Mouse (Mus musculus): ENCODE results near the gene Esrrg.

Gene Esrrg

DNA sequence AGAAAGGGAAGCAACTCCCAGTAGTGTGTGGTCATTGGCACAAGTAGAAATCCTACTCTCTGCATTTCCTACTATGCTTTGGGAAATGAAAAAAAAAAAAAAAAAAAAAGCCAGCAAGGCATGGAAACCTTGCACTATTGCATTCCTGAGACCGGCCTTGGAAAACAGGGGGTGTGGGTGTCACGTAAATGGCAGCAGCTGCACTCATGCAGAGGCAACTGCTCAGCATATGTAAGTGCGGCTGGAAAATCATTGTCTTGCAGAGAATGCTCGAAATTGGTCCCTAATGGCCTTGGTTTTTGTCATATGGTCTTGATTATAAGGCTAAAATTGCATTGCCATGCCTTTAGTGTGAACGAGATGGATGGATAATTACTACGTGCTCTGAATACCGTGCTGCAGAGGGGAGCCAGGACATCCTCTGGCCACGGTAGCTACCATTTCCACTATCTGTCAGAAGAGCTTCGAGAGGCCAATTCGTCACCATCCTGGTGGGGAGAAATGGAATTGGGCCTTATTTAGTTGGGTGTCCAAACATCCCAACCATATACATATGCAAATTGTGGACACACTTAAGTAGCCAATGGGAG is 171.1 kb downstream of the Esrrg start:
- no peak for DNase-seq (ENCODE audit: low spot score)

- no peak for DNase-seq (ENCODE audit: low spot score)
Measured at GRCm38 (mm10) chr1:187785226-187785625, 176.6 kb downstream of the Esrrg start.

GRCm38 (mm10) chr1:187787055-187788016 is 178.7 kb downstream of the Esrrg start:
- no peak for DNase-seq (ENCODE audit: low spot score)

DNA sequence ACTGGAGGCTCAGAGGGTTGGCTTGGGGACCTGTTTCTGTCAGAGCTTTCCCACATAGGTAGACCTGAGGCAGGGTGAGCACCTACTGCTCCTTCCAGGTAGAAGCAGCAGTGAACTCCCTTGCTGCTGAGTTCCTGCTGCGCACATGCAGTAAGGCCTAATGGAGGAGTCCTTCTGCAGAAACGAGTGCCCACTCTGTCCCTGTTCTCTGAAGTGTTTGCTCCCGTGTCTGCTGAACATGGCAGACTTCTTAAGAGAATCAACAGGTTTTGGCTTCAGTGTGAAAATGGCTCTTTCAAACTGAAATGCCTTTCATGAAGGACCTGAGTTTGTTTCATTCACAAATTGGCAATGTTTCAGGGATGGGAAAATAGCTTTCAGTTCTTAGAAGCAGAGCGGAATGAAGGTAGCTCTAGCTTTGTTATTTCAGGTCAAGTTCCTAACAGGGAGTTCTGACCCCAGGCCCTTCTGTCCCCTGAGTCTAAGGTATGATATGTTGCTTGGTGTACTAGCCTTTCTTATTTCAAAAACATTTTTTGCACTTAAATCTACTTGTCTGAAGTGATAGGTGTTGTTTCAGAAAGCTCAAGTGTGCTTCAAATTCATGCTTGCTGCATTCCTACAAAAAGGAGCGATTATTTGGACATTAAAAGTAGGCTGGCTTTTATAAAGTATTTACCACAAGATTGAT is 185.8 kb downstream of the Esrrg start:
- no peak for DNase-seq (ENCODE audit: low spot score)

DNA sequence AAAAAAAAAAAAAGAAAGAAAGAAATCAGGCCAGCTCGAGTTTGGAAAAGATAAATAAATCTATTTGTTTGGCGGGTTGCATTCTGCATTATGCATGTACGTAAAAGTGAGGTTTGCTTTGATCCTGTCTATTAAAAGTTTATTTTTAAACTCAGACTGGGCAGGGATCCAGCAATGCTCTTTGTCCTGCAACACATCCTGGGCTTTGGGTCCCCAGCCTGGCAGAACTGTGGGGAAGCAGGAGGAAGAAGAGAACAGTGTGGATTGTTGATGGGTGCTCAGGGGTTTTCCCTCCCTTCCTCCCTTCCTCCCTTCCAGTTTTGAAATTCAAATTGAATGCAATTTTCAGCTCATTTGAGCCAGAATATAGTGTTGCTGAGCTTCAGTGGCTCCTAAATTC is 187.0 kb downstream of the Esrrg start:
- no peak for DNase-seq (ENCODE audit: low spot score)

- no peak for DNase-seq (ENCODE audit: low spot score)
Measured at GRCm38 (mm10) chr1:187799300-187799699, 190.7 kb downstream of the Esrrg start.

DNA sequence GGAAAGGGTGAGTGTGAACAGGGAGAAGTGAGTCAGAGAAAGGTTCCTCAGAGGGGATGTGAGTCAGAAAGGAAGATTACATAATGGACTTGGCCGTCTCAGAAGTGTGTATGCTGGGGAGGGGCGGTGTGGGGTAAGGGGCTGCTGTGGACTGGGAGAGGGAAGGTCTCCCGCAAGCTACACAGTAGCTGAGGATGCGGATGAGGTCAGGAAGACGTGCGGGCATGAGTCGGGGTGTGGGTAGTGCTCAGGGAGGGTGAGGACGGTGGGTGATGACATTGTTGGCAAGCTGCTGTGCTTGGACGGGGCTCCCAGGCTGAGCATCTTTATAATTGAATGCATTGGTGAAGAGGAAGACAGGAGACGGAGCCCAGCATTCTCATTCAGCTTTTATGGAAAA is 192.2 kb downstream of the Esrrg start:
- DNase-seq (ENCODE audit: low spot score) = peak; percentile 6

- no peak for DNase-seq (ENCODE audit: low spot score)
Measured at GRCm38 (mm10) chr1:187803566-187803965, 195.0 kb downstream of the Esrrg start.

- no peak for DNase-seq (ENCODE audit: low spot score)
Measured at GRCm38 (mm10) chr1:187803997-187804396, 195.4 kb downstream of the Esrrg start.

- DNase-seq (ENCODE audit: low spot score) = no peak
Measured at GRCm38 (mm10) chr1:187805001-187805400, 196.4 kb downstream of the Esrrg start.

DNA sequence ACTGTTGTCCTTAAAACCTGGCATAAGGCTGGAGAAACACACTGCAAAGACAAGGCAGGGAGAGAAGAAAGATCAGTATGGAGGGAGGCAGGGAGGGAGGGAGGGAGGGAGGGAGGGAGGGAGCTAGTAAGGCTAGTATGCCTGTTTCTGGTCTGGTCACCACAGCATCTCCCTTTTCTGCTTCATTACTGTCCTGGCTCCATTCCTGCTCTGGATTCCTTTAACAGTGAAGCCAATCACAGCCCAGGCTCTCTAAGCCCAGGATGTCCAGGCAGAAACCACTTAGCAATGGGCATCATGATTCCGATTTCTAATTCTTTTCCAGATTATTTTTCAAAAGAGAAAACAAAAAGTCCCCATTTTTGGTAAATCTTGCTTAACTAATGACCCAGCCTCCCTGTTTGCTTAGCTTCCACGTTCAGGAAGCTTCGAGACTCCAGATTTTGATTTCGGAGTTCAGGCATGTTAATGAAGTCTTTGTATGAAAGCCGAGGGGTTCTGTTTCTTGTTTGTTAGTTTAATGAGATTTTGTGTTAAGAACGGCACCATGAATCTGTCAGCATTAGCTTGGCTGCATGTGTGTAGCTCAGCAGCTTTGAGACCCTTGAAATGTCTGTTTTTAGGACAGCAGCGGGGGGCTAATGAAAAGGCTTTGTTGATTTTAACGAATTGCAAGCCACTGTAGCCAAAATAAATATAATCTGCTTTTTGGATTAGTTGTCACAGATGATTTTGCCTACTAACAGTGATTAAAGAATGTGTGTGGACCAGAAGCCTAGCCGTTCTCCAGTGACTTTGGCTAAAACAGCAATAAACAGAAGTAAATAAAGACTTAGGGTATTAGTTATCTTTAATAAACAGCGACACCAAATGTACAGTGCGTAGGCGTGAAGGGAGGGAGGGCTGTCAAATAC is 199.1 kb downstream of the Esrrg start:
- no peak for DNase-seq (ENCODE audit: low spot score)

DNA sequence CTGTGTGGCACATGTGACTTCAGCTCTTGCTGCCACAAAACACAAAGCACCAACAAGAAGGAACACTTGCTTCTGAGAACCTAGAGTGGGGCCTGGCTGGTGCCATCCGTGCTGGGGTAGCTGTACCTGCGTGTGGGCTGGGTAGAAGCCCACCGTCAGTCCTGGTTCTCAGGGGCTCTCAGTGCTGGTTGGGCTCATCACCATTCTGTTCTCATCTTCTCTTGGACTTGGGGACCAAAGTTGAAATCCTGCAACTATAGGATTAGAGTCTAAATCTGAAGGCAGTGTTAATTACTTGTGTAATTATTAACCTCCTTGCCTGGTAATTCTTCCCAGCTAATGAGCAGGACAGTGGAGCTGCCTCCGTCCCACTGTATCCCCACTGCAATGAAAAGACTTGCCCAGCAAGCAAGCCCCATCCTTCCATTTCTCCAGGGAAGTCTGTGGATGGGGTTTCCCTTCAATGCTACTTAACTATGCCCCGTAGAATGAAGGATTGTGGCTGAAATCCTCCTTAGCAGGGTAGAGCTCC is 199.9 kb downstream of the Esrrg start:
- no peak for DNase-seq (ENCODE audit: low spot score)

DNA sequence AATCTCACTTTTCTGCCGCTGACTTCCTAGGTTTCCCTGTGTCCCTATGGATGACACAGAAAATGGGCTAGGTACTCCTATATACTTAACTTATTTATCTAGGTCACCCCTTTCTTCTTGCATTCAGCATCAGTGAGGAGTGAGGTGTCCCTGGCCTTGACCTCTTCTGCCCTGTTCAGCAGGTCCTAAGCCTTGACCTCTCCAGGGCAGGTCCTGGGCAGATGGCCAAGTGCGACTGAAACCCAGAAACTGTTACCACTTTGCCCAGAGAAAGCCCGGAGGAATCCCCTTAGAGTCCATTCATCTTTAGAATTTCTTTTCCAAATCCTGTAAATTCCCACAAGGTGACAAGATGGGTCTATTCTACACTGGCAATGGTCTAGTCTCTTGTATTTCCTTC is 201.0 kb downstream of the Esrrg start:
- DNase-seq (ENCODE audit: low spot score) = no peak

- no peak for DNase-seq (ENCODE audit: low spot score)
Measured at GRCm38 (mm10) chr1:187819406-187819805, 210.8 kb downstream of the Esrrg start.

GRCm38 (mm10) chr1:187821368-187821811 is 212.8 kb downstream of the Esrrg start:
- DNase-seq (ENCODE audit: low spot score) = no peak

DNA sequence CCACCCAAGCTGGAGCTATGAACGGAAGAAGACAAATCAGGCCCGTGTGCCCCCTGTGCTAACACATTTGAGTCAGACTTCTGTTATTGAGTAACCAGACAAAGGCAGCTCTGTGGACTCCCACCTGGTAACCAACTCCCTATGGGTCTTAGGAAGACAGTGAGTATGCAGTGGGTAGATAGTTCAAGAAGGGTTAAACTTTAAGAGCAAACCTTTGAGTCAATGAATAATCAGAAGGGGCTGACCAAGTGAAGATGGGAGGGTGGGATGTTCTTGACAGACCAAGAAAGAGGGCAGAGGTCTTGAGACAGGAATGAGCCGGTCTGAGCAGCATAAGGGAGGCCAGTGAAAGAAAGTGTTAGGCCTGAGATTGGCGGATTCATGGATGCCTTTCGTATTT is 214.8 kb downstream of the Esrrg start:
- DNase-seq (ENCODE audit: low spot score) = no peak

DNA sequence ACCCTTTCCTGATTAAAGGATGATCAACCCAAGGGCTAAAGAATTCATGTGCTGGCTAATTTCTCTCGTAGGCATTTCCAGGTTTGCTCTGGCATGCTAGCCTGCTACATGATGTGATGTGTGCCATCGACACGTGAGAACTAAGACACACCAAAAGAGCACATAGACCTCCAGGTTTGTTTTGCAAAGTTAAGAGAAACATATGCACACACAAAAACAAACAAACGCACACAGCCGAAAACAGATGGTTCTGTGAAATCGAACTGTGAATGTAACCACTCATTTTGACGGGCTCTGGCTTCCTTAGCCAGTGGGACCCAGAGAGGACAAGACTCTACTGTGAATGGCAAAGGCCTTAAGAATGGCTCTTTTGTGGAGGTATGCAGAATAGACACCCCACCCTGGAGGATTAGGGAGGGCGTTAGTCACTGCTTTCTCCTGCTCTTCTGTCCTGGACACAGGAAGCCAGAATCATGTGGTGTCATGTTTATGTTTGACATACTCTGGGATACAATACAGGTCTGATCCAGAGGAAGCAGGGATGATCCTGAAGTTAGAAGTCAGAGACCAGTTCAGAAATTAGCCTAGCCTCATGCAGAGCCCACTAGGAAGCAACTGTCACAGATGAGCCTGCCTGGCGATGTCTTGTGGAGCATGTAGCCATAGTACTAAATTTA is 217.0 kb downstream of the Esrrg start:
- DNase-seq (ENCODE audit: low spot score) = no peak

DNA sequence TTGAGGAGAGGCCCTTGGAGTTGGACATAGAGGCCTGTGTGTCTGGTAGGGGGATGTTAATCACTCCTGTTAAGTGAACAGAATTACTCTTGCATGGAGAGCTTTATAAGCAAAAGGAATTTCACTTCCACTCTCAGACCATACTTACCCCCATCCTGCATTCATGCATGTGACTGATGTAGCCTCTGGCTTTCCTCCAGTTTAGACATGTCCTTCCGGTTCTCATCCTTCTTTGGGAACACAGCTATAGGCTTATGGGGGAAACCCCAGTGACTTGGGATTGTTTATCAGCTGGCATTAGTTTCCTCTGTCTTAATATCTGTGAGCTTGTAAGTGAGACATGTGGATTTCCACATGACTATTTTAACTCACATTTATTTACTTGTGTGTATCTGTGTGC is 217.5 kb downstream of the Esrrg start:
- DNase-seq (ENCODE audit: low spot score) = no peak

DNA sequence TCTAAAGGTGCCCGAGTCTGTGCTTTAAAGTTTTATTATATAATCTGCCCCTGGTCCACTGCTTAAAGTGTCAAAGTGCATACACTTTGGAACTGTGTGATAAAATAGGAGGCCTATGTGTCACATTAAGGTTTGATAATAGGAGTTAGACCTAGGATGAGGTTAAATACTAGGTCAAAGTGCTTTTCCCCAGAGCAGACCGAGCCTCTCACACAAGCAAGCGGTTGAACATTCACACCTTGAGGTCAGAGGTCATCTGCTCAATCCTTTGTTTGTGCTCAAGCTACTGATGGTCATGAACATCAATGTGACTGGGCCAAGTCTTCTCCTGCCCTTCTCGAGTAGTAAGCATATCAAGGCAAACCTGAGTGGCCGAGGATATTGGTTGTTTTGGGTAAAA is 218.3 kb downstream of the Esrrg start:
- no peak for DNase-seq (ENCODE audit: low spot score)

DNA sequence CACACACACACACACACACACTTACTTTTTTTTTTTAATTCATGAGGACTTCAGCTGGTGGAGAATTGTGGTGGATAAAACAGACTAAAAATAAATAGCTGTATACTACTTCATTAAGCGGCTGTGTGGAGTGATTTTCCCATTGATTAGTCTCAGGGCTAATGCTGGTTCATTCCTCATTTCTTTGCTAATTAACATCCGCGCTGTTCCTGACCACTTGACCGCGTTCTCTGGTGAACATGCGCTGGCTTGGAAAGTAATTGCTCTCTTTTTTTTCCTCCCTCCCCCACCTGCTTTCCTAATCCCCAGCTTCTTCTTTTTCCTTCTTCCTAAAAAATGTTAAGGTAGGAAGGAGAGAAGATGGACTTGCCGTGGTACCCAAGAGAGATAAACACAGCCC is 222.3 kb downstream of the Esrrg start:
- no peak for DNase-seq (ENCODE audit: low spot score)

DNA sequence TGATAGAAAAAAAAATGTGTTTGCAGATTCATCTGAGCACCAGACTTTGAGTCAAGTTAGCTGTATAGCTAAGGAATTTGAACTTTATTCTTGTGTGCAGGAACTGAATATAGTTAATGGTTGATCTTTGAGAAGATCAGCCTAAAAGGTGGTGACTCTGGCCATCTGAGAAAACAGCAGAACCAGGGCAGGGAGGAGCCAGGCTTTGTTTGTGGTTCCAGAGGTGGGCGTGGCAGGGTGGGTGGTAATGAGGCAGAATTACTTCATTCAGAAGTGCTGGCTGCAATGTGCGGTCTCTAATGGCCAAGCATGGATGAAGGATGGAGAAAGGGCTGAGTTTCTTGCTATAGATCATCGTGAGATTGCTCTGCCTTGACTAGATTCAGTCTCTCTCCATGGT is 224.3 kb downstream of the Esrrg start:
- DNase-seq (ENCODE audit: low spot score) = no peak
